Mouse (Mus musculus) liver, adult 2 months (tissue): ENCODE results near the gene Olfr412. TPM values are rescaled to one million over a fixed set of nuclear protein-coding genes. Genes with fewer than 3 reads are reported as not detected.

Experiments used
- DNase-seq: peaks from one replicate; pipeline ENCODE4 v3.0.0-alpha.2; 2011; ENCODE audit warnings: low read depth, low spot score; ENCODE audit errors: extremely low read depth
- H3K27ac ChIP-seq: fragments of 200-500 bp; replicated peaks from 2 replicates; pipeline ENCODE4 v1.5.1; 2012; ENCODE audit warnings: low read depth, mild to moderate bottlenecking, control low read depth, inconsistent platforms, low read length; ENCODE audit not compliant: insufficient read depth
- H3K27me3 ChIP-seq: fragments of 200-500 bp; 2 replicates; pipeline ENCODE4 v1.6.1; 2012; ENCODE audit warnings: mild to moderate bottlenecking, moderate library complexity, low read length, inconsistent platforms; ENCODE audit not compliant: control insufficient read depth, insufficient read depth
- H3K36me3 ChIP-seq: fragments of 200-500 bp; 2 replicates; pipeline ENCODE4 v1.6.1; 2012; ENCODE audit warnings: low read length, inconsistent platforms; ENCODE audit not compliant: control insufficient read depth, insufficient read depth
- H3K4me1 ChIP-seq: fragments of 200-500 bp; 2 replicates; pipeline ENCODE4 v1.6.1; 2011; ENCODE audit warnings: low read length; ENCODE audit not compliant: control insufficient read depth, insufficient read depth
- H3K4me3 ChIP-seq: fragments of 200-500 bp; 2 replicates; pipeline ENCODE4 v1.5.1; 2011; ENCODE audit warnings: low read depth, mild to moderate bottlenecking, control low read depth, low read length, moderate library complexity; ENCODE audit not compliant: insufficient read depth
- H3K79me2 ChIP-seq: fragments of 200-500 bp; 2 replicates; pipeline ENCODE4 v1.6.1; 2012; ENCODE audit warnings: inconsistent platforms, mild to moderate bottlenecking, low read length, moderate library complexity; ENCODE audit not compliant: control insufficient read depth, insufficient read depth
- H3K9ac ChIP-seq: fragments of 200-500 bp; 2 replicates; pipeline ENCODE4 v1.6.1; 2012; ENCODE audit warnings: low read depth, mild to moderate bottlenecking, control low read depth, inconsistent platforms, low read length
- CTCF ChIP-seq: fragments of 200-500 bp; IDR thresholded peaks from 2 replicates; pipeline ENCODE4 v1.5.1; 2011; ENCODE audit warnings: low read depth, low read length, control low read depth
- POLR2A ChIP-seq: fragments of 200-500 bp; IDR thresholded peaks from 2 replicates; pipeline ENCODE4 v1.6.1; 2011; ENCODE audit warnings: low read length, control low read depth; ENCODE audit not compliant: insufficient read depth; ENCODE audit errors: extremely low read depth
- WGBS: fragments of 180-500 bp; shearing (Covaris S2); methylation state at CpG from one replicate; pipeline ENCODE4 v1.1.7; 2018; 5-methylcytosine and 5-hydroxymethylcytosine counted together
- polyA plus RNA-seq: library from polyadenylated mRNA; depleted of rRNA; stranded (reverse); fragments of >200 nt; gene quantifications from 2 replicates; pipeline ENCODE4 v1.2.3, GENCODE M21; 2012
- total RNA-seq: library from RNA; depleted of rRNA; stranded (reverse); fragments of >200 nt; gene quantifications from 2 replicates; pipeline ENCODE4 v1.2.3, GENCODE M21; 2014

The Olfr412 gene
- total and polyA plus RNA-seq, 2 experiments = not detected

GRCm38 (mm10) chr11:74409447-74409754 lies 47.5 kb downstream of the Olfr412 start:
- TF ChIP-seq POLR2A (no peak), CTCF (no peak)
- Histone ChIP-seq H3K27me3 (no peaks in the 10 kb centered on the region), H3K79me2 (no peaks in the 10 kb centered on the region), H3K4me1 (no peaks in the 10 kb centered on the region), H3K9ac (no peak overlapping the region), H3K4me3 (no peak overlapping the region), H3K27ac (no peak overlapping the region), H3K36me3 (no peaks in the 10 kb centered on the region)
- 85% methylated on average over 5 of the region's 5 CpGs for WGBS
- DNase-seq = no peak

DNA sequence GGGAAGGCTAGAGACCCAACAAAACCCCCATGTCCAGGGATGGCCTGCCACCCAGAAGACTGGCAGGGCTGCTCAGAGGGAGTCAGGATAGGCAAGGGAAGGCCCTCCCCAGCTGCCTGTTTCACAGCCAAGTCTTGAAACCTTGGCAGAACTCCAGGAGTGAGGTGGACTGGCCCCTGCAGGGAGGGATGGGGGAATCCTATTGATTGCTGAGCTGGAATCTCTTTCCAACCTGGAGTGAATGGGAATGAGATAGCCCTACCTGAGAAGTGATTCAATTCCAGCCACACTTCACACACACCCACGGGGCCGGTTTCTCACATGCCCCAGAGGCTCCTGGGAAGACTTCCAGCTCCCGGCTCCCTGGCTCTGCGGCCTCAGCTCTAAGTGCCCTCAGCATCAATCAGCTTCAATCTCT lies 47.9 kb downstream of the Olfr412 start:
- no peak for DNase-seq
- H3K9ac ChIP-seq = no peak overlapping the region
- no peak overlapping the region for H3K27ac ChIP-seq
- 42% methylated on average over 4 of the region's 4 CpGs for WGBS
- no peaks in the 10 kb centered on the region for H3K4me1 ChIP-seq
- no peaks in the 10 kb centered on the region for H3K36me3 ChIP-seq
- H3K27me3 ChIP-seq = no peaks in the 10 kb centered on the region
- no peak overlapping the region for H3K4me3 ChIP-seq
- H3K79me2 ChIP-seq = no peaks in the 10 kb centered on the region
- TF ChIP-seq POLR2A (no peak), CTCF (no peak)

DNA sequence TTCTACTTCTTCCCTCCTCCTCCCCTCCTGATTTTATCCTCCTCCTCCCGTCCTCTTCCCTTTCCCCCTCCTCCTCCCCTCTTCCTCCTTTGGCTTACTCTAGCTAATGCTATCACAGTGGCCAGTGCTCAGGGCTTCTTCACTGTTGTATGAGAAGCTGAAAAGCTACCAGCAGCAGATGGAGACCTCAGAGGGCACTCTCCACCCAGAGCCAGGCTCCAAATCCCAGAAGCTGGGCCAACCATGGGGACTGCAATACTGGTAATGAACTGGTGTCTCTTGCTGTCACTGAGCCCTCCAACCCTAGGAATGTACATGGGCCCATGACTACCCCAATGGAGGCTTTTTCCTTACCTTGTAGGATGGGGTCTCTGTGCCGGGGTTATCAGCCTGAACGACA lies 50.1 kb downstream of the Olfr412 start:
- H3K9ac ChIP-seq = no peak overlapping the region
- H3K4me3 ChIP-seq = no peak overlapping the region
- no peak for DNase-seq
- H3K4me1 ChIP-seq = no peaks in the 10 kb centered on the region
- no peaks in the 10 kb centered on the region for H3K36me3 ChIP-seq
- WGBS = 95% methylated on average over 3 of the region's 3 CpGs
- no peak for TF ChIP-seq POLR2A
- TF ChIP-seq CTCF = no peak
- no peak overlapping the region for H3K27ac ChIP-seq
- no peaks in the 10 kb centered on the region for H3K79me2 ChIP-seq
- no peaks in the 10 kb centered on the region for H3K27me3 ChIP-seq

GRCm38 (mm10) chr11:74412462-74412861 lies 50.6 kb downstream of the Olfr412 start:
- Histone ChIP-seq H3K27ac (no peak overlapping the region), H3K4me3 (no peak overlapping the region), H3K79me2 (no peaks in the 10 kb centered on the region), H3K27me3 (no peaks in the 10 kb centered on the region), H3K4me1 (no peaks in the 10 kb centered on the region), H3K36me3 (no peaks in the 10 kb centered on the region), H3K9ac (no peak overlapping the region)
- no peak for DNase-seq
- no peak for TF ChIP-seq CTCF
- no peak for TF ChIP-seq POLR2A
- WGBS = 67% methylated on average over 3 of the region's 3 CpGs

DNA sequence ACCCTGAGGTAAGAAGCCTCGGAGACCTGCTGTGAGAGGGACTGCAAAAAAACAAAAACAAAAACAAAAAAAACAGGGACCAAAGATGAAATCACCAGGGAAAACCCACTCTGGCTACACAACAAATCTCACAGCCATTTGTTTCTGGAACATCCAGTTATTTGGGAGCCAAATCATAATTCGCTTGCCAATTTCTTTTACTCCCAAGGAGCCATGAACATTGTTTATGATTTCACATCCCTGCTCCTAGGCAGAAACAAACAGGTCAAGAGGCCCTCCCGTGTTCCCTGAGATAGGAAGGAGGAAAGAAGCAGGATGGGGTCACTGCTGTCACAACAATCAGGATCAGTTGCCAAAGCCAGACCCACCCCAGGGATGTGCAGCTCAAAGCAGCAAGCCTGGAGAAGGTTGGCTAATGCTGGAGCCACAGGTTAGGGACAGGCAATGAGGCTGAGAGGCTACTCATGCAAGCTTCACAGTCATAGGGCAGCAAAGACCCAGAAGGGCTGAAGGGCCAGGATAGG lies 51.6 kb downstream of the Olfr412 start:
- no peaks in the 10 kb centered on the region for H3K79me2 ChIP-seq
- no peak overlapping the region for H3K9ac ChIP-seq
- H3K27me3 ChIP-seq = no peaks in the 10 kb centered on the region
- H3K4me1 ChIP-seq = no peaks in the 10 kb centered on the region
- no peak overlapping the region for H3K27ac ChIP-seq
- DNase-seq = no peak
- WGBS = 72% methylated on average over 3 of the region's 3 CpGs
- TF ChIP-seq POLR2A = no peak
- TF ChIP-seq CTCF = no peak
- H3K36me3 ChIP-seq = no peaks in the 10 kb centered on the region
- no peak overlapping the region for H3K4me3 ChIP-seq

DNA sequence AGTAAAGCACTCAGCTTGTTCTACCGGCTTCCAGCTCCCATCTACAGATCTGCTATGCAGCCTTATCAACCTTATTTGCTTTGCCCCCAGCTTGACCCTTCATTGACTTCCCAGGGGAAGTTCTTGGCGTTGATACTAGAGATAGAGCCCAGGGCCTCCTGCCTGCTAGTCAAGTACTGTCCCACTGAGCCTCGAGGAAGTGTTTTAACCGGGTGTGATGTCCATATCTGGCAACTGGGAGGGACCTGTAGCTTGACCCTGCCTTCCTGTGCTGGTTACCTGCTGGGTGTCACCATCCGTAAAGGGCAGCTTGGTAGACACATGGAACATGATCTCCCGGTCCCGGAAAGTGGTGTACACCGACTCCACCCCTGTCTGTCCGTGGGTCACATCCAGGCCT lies 52.2 kb downstream of the Olfr412 start:
- WGBS = 67% methylated on average over 9 of the region's 9 CpGs
- no peak overlapping the region for H3K4me3 ChIP-seq
- H3K36me3 ChIP-seq = no peaks in the 10 kb centered on the region
- no peak overlapping the region for H3K27ac ChIP-seq
- TF ChIP-seq CTCF (no peak), POLR2A (no peak)
- H3K9ac ChIP-seq = no peak overlapping the region
- H3K4me1 ChIP-seq = no peaks in the 10 kb centered on the region
- no peaks in the 10 kb centered on the region for H3K79me2 ChIP-seq
- no peak for DNase-seq
- no peaks in the 10 kb centered on the region for H3K27me3 ChIP-seq
